Mouse (Mus musculus): ENCODE results near the gene Olfr1462.

The Olfr1462 gene

GRCm38 (mm10) chr19:13185434-13185833, at the start of gene Olfr1462:
TSS of gene Olfr1462 (plus strand) at chr19:13185734.
- DNase-seq (ENCODE audit: low spot score), result no peak

- DNase-seq (ENCODE audit: low spot score), result no peak
Observed at GRCm38 (mm10) chr19:13149449-13149848, 36.1 kb upstream of the Olfr1462 start, which contains the start of gene Olfr1459. TSS of gene Olfr1459 (minus strand) at chr19:13149549.

GRCm38 (mm10) chr19:13162700-13163099, 22.8 kb upstream of the Olfr1462 start, which contains the start of gene Olfr1461:
TSS of gene Olfr1461 (plus strand) at chr19:13163000.
- DNase-seq (ENCODE audit: low spot score), result no peak

- no peak for DNase-seq (ENCODE audit: low spot score)
Observed at GRCm38 (mm10) chr19:13221666-13222065, 36.1 kb downstream of the Olfr1462 start.

GRCm38 (mm10) chr19:13231028-13231427, 45.5 kb downstream of the Olfr1462 start, which contains the start of gene Olfr1463:
TSS of gene Olfr1463 (plus strand) at chr19:13231328.
- no peak for DNase-seq (ENCODE audit: low spot score)
